Mouse (Mus musculus): ENCODE results near the gene Ano1.

- TF ChIP-seq POLR2A (IDR thresholded peaks at IDR 0.05; ENCODE audit: borderline replicate concordance, control insufficient read depth, low read depth, low read length), result no peak
- TF ChIP-seq CTCF (IDR thresholded peaks at IDR 0.05; ENCODE audit: control insufficient read depth, insufficient read depth, low read length), result peak; percentile 40; the same call in 1 of the 2 replicates
Observed at GRCm38 (mm10) chr7:144581559-144582283, 170.1 kb downstream of the Ano1 start.

All from bone marrow, adult 2 months (tissue).